9 mouse cellular contexts compared by ENCODE assay signal in genomic region chr7:131045258-131045835, GRCm38 (mm10). TPM values are rescaled to one million over a fixed set of nuclear protein-coding genes. Genes with fewer than 3 reads are reported as not detected.
DNase-seq lines count a peak whose midpoint lies in the region; TF ChIP-seq lines count a peak whose summit lies in the region.
"Not testable (repeated sequence)": the region's sequence is repeated elsewhere in the genome, so short reads cannot be mapped to it uniquely, and the experiment has no call there.
"Had no signal": no experiment of that assay in that cellular context is flagged by ENCODE, and none has a peak within 500 bp of the region (broad histone marks: within the 10 kb centered on the region; RNA-seq: fewer than 3 reads in every experiment).

No protein-coding gene starts in this region.

- H3K9me3 ChIP-seq in E14TG2a.4 (ENCODE audit: low read length) = not testable (repeated sequence)

- H3K36me3 ChIP-seq in E14TG2a.4 (ENCODE audit: insufficient read depth, low read length); splenic B cell, adult 2 months (ENCODE audit: control insufficient read depth, insufficient read depth, low read length, poor library complexity, severe bottlenecking): not testable (repeated sequence)

- H3K4me1 ChIP-seq in E14TG2a.4 (replicated peaks; ENCODE audit: low read depth, low read length) = not testable (repeated sequence)

- H3K27me3 ChIP-seq in E14TG2a.4 (ENCODE audit: insufficient read depth, low read length); splenic B cell, adult 2 months (ENCODE audit: control insufficient read depth, insufficient read depth, low read length, poor library complexity, severe bottlenecking): not testable (repeated sequence)

- TF ChIP-seq CTCF in E14TG2a.4 (conservative IDR thresholded peaks at IDR 0.05; ENCODE audit: low read length) = peak; percentile 20; the same call in 1 of the 2 replicates
- TF ChIP-seq CTCF in layer of hippocampus, adult 2 months (conservative IDR thresholded peaks at IDR 0.05) = peak; percentile 64

- H3K27ac ChIP-seq in layer of hippocampus, adult 2 months = not testable (repeated sequence)

- not testable (repeated sequence) for H3K4me3 ChIP-seq in E14TG2a.4 (replicated peaks; ENCODE audit: low read length); layer of hippocampus, adult 2 months

- peak; percentile 37 for DNase-seq in adrenal gland, postnatal 10 days
- DNase-seq in embryo, embryonic 10.5 days (ENCODE audit: low spot score) = peak; percentile 26
- peak; percentile 14 for DNase-seq in induced T-regulatory cell, adult 2 months (ENCODE audit: low read depth)
- not testable (repeated sequence) for DNase-seq in layer of hippocampus, adult 2 months (ENCODE audit: low spot score in 2 of 2)
- DNase-seq in lung, postnatal 36 days = peak; percentile 50
- peak; percentile 2 for DNase-seq in splenic B cell, adult 2 months (ENCODE audit: low read depth, low spot score)

RNA-seq across cellular contexts. Expression of gene Dmbt1, which starts 13.5 kb away (rescaled TPM):
- under 1 TPM; 0.06 to 0.15 TPM for total RNA-seq in adrenal gland, postnatal 10 days (2021)
- not detected for total RNA-seq in layer of hippocampus, adult 2 months (2021)
- total RNA-seq: gastrocnemius, postnatal 25 days; megakaryocyte, adult 5-6 weeks had no signal
